Mouse (Mus musculus): ENCODE results near the gene Sdr39u1. TPM values are rescaled to one million over a fixed set of nuclear protein-coding genes. Genes with fewer than 3 reads are reported as not detected.

Sdr39u1 gene
- polyA plus RNA-seq, 1 experiment from 2014 or later = 89.2 TPM

DNA sequence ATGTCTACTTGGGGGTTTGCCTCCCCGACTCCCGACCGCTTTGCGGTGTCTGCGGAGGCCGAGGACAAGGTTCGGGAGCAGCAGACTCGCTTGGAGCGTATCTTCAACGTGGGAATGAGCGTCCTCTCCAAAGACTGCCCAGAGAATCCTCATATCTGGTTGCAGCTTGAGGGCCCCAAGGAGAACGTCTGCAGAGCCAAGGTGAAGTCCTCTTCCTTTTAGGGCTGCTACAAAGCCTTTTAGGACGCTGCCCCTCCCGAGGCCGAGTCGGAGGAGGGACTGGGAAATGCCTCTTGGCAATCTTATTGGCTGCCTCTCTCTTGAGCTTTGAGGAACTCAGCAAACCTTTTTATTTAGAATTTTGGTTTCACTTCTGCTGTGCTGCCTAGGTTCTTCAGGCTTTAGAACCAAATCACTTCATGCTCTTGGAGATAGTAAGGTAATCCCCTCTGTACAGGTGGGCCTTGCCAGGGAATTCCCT lies 14.3 kb downstream of the Sdr39u1 start:
- Histone ChIP-seq H3K27ac (ENCODE audit: low read length) (peak overlapping the region; percentile 97), H3K4me1 (ENCODE audit: control insufficient read depth, insufficient read depth, low read length) (peaks cover 32% of the 10 kb centered on the region), H3K9ac (ENCODE audit: low read depth, low read length) (peak overlapping the region; percentile 88), H3K4me2 (ENCODE audit: low read depth, low read length) (peak overlapping the region; percentile 77), H3K4me3 (ENCODE audit: low read length) (peak overlapping the region; percentile 85), H3K9me3 (ENCODE audit: control insufficient read depth, low read length) (no peaks in the 10 kb centered on the region), H3K36me3 (ENCODE audit: control insufficient read depth, insufficient read depth, low read length) (peaks cover 23% of the 10 kb centered on the region), H3K27me3 (replicated peaks; ENCODE audit: control insufficient read depth, insufficient read depth, low read length) (no peaks in the 10 kb centered on the region)
- WGBS = 5% methylated on average over 16 of the region's 16 CpGs
- ATAC-seq = no peak

DNA sequence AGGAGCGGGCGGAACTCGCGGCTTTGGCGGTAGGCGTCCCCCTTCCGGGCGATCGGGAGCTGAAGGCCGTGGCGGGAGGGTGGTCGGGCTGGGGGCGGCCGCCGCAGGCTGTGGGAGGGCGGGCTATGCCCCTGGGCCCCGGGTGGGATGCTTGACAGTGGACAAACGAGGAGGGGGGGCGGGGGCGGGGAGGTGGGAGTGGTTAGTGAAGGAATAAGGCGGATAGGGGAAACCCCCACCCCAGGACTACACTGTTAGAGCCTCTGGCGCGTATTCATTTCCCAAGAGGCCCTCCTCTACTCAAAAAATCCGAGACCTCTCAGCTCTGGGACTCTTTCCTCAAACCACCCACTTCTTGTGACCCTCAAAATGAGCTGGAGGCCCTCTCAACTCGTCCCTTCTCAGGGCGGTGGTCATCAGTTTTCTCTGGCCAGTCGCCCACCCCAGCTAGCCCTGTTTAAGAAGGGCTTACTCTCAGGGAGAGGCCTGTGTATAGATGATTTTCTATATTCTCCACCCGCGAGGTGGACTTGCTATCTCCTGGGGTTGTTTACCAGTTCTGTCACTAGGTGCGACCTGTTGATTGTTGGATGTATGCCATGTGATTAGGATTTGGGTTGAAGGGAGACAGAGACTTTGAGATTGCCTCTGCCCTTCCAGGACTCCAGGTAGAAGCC lies 14.8 kb downstream of the Sdr39u1 start:
- peaks cover 32% of the 10 kb centered on the region for H3K4me1 ChIP-seq (ENCODE audit: control insufficient read depth, insufficient read depth, low read length)
- 0% methylated on average over 20 of the region's 30 CpGs for WGBS
- ATAC-seq = peak; percentile 61
- H3K4me2 ChIP-seq (ENCODE audit: low read depth, low read length) = peak overlapping the region; percentile 77
- no peaks in the 10 kb centered on the region for H3K9me3 ChIP-seq (ENCODE audit: control insufficient read depth, low read length)
- peak overlapping the region; percentile 88 for H3K9ac ChIP-seq (ENCODE audit: low read depth, low read length)
- H3K4me3 ChIP-seq (ENCODE audit: low read length) = peak overlapping the region; percentile 85
- peak overlapping the region; percentile 97 for H3K27ac ChIP-seq (ENCODE audit: low read length)
- peaks cover 20% of the 10 kb centered on the region for H3K36me3 ChIP-seq (ENCODE audit: control insufficient read depth, insufficient read depth, low read length)
- H3K27me3 ChIP-seq (replicated peaks; ENCODE audit: control insufficient read depth, insufficient read depth, low read length) = no peaks in the 10 kb centered on the region

DNA sequence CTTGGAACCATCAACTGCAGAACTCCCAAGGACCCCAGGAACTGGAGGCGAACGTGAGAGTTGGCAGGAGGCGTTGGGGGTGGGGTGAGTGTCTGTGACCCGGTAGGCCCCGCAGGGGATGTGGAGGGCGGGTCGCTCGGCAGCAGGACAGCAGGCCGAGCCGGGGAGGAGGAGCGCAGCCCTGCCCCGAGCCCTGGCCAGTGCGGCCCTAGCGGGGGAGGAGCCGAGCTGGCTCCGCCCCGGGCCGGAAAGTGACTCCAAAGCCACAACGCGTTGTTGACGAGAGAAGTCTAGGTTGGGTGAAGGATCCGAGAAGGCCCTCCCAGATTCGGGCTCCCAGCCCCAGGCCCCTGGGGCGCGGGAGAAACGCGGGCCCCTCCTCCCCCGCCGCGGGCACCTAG lies 15.4 kb downstream of the Sdr39u1 start, which contains the start of gene Khnyn:
TSS of gene Khnyn (plus strand) at position 235 of the 401 bp plus-strand sequence.
- Histone ChIP-seq H3K9me3 (ENCODE audit: control insufficient read depth, low read length) (no peaks in the 10 kb centered on the region), H3K4me2 (ENCODE audit: low read depth, low read length) (peak within 1 kb of the TSS; percentile 77), H3K4me1 (ENCODE audit: control insufficient read depth, insufficient read depth, low read length) (peaks cover 32% of the 10 kb centered on the region), H3K27me3 (replicated peaks; ENCODE audit: control insufficient read depth, insufficient read depth, low read length) (no peaks in the 10 kb centered on the region), H3K4me3 (ENCODE audit: low read length) (peak within 1 kb of the TSS; percentile 85), H3K36me3 (ENCODE audit: control insufficient read depth, insufficient read depth, low read length) (peaks cover 18% of the 10 kb centered on the region), H3K27ac (ENCODE audit: low read length) (peak within 1 kb of the TSS; percentile 97), H3K9ac (ENCODE audit: low read depth, low read length) (peak within 1 kb of the TSS; percentile 88)
- peak; percentile 93 for ATAC-seq
- 0% methylated on average over 23 of the region's 30 CpGs for WGBS

DNA sequence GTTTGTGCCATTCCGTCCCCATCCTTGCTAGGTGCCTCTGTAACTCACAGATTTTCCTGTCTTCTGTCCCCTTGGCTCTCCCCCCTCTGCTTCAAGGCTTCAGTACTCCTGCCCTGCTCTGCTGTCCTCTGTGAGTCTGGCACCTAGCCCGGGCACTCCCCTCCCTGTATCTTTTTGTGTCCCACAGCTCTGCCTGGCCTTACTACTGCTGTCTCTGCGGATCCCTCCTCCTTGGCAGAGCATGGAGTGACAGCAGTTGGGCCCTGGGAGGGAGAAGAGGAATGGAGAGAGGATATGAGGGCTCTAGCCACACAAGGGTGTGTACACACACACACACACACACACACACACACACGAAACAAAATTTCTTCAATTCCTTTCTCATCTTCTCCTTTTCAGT lies 15.9 kb downstream of the Sdr39u1 start, which contains the start of gene Cbln3:
TSS of gene Cbln3 (minus strand) at position 227 of the 400 bp plus-strand sequence.
- Histone ChIP-seq H3K9me3 (ENCODE audit: control insufficient read depth, low read length) (no peaks in the 10 kb centered on the region), H3K9ac (ENCODE audit: low read depth, low read length) (peak within 1 kb of the TSS; percentile 88), H3K4me1 (ENCODE audit: control insufficient read depth, insufficient read depth, low read length) (peaks cover 32% of the 10 kb centered on the region), H3K27ac (ENCODE audit: low read length) (peak within 1 kb of the TSS; percentile 97), H3K36me3 (ENCODE audit: control insufficient read depth, insufficient read depth, low read length) (peaks cover 14% of the 10 kb centered on the region), H3K27me3 (replicated peaks; ENCODE audit: control insufficient read depth, insufficient read depth, low read length) (no peaks in the 10 kb centered on the region), H3K4me2 (ENCODE audit: low read depth, low read length) (peak within 1 kb of the TSS; percentile 77), H3K4me3 (ENCODE audit: low read length) (peak within 1 kb of the TSS; percentile 85)
- peak; percentile 10; the same call in 1 of the 2 replicates for ATAC-seq
- WGBS = 28% methylated on average over 4 of the region's 4 CpGs

DNA sequence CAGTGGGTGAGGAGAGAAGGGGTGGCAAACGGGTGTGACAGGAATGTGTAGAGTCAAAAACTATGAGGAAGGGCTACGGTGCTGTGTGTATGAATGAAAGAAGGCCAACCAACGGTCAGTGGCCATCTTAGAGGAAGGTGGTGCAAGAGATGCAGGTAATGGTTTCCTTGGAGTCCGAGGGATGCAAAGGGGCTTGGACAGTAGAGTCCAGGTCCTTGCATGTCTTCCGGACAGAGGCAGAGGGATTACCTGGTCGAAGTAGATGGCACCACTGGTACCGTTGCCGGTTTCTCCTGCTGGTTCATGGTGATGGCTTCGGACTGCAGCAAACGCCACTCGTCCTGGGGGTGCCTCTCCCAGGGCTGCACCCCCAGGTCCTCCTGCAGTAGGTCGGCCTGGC lies 16.4 kb downstream of the Sdr39u1 start:
- Histone ChIP-seq H3K27ac (ENCODE audit: low read length) (peak overlapping the region; percentile 97), H3K4me3 (ENCODE audit: low read length) (no peak overlapping the region), H3K4me2 (ENCODE audit: low read depth, low read length) (no peak overlapping the region), H3K9ac (ENCODE audit: low read depth, low read length) (no peak overlapping the region; the same call in 1 of the 2 replicates), H3K36me3 (ENCODE audit: control insufficient read depth, insufficient read depth, low read length) (peaks cover 11% of the 10 kb centered on the region), H3K9me3 (ENCODE audit: control insufficient read depth, low read length) (no peaks in the 10 kb centered on the region), H3K4me1 (ENCODE audit: control insufficient read depth, insufficient read depth, low read length) (peaks cover 32% of the 10 kb centered on the region), H3K27me3 (replicated peaks; ENCODE audit: control insufficient read depth, insufficient read depth, low read length) (no peaks in the 10 kb centered on the region)
- 90% methylated on average over 12 of the region's 12 CpGs for WGBS
- ATAC-seq = no peak

DNA sequence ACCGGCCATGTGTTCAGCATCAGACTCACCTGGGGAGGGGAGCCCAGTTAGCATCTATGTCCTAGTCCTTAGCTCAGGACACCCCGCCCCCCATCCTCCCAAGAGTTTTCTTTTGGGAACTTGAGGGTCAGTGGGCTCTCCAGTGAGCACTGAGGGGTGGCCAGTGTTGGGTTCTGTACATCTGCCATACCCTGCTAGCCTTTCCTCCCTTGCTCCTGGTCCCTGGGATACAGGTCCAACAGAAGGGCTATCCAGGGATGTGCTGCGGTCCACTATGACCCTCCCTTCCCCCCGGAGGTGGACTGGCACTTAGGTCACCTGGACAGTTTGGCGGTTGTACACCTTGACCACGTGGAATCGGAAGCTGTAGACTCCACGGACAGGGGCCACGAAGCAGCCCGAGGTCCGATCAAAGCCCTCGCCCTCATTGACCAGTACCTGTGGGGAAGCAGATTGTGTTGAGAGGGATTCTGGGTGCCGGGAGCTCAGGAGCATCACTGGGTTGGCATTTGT lies 16.9 kb downstream of the Sdr39u1 start:
- H3K27me3 ChIP-seq (replicated peaks; ENCODE audit: control insufficient read depth, insufficient read depth, low read length) = no peaks in the 10 kb centered on the region
- peaks cover 35% of the 10 kb centered on the region for H3K4me1 ChIP-seq (ENCODE audit: control insufficient read depth, insufficient read depth, low read length)
- WGBS = 92% methylated on average over 13 of the region's 13 CpGs
- ATAC-seq = no peak
- peaks cover 11% of the 10 kb centered on the region for H3K36me3 ChIP-seq (ENCODE audit: control insufficient read depth, insufficient read depth, low read length)
- no peak overlapping the region for H3K4me2 ChIP-seq (ENCODE audit: low read depth, low read length)
- H3K4me3 ChIP-seq (ENCODE audit: low read length) = no peak overlapping the region
- H3K27ac ChIP-seq (ENCODE audit: low read length) = 0 out of 2 replicates have a peak overlapping the region, but pooled peaks have one; percentile 80
- 0 out of 2 replicates have a peak overlapping the region, but pooled peaks have one; percentile 3 for H3K9ac ChIP-seq (ENCODE audit: low read depth, low read length)
- H3K9me3 ChIP-seq (ENCODE audit: control insufficient read depth, low read length) = no peaks in the 10 kb centered on the region

DNA sequence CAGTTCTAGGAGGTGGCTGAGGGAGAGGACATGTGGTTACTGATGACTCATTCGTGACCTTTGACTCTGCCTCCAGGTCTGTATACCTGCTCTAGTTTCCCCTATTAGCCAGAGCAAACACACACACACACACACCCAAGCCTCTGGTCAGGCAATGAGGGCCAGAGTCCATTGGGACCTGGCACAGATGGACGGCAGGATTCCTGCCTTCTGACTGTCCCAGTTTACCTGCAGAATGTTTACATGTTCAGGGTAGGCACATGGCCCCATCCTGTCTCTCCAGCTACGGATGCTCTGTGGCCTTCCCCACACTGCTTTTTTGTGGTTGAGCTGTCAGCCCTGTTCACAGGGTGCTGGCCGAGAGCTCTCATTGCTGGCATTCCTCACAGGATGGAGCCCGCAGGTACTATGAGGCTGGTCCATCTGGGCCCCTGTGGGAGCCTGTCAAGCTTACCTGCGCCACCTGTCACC lies 17.9 kb downstream of the Sdr39u1 start:
- Histone ChIP-seq H3K4me2 (ENCODE audit: low read depth, low read length) (no peak overlapping the region), H3K4me3 (ENCODE audit: low read length) (no peak overlapping the region), H3K4me1 (ENCODE audit: control insufficient read depth, insufficient read depth, low read length) (peaks cover 36% of the 10 kb centered on the region), H3K9me3 (ENCODE audit: control insufficient read depth, low read length) (no peaks in the 10 kb centered on the region), H3K27me3 (replicated peaks; ENCODE audit: control insufficient read depth, insufficient read depth, low read length) (no peaks in the 10 kb centered on the region), H3K27ac (ENCODE audit: low read length) (peak overlapping the region; percentile 80), H3K36me3 (ENCODE audit: control insufficient read depth, insufficient read depth, low read length) (peaks cover 3% of the 10 kb centered on the region), H3K9ac (ENCODE audit: low read depth, low read length) (peak overlapping the region; percentile 3; the same call in 1 of the 2 replicates)
- WGBS = 32% methylated on average over 6 of the region's 6 CpGs
- peak; percentile 73 for ATAC-seq

DNA sequence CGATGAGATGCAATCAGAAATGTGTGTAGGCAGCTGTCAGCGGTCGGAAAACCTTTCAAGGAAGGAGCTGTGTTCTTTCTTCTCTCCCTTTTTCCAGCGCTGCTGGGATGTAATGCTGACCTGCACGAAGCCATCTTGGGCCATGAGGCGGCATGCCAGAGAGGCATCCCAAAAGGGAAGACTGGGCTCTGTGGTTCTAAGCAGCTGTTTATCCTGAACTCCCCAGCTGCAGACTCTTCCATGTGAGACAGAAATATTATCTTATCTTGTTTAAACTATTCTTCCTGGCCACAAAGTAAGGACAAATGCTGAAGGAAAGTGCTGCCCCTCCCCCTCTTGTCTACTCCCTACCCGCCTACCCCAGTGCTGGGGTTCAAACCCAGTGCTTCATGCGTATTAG lies 19.1 kb downstream of the Sdr39u1 start:
- no peak overlapping the region for H3K4me3 ChIP-seq (ENCODE audit: low read length)
- ATAC-seq = no peak
- no peak overlapping the region for H3K9ac ChIP-seq (ENCODE audit: low read depth, low read length)
- H3K27me3 ChIP-seq (replicated peaks; ENCODE audit: control insufficient read depth, insufficient read depth, low read length) = no peaks in the 10 kb centered on the region
- H3K9me3 ChIP-seq (ENCODE audit: control insufficient read depth, low read length) = no peaks in the 10 kb centered on the region
- no peak overlapping the region for H3K27ac ChIP-seq (ENCODE audit: low read length)
- WGBS = 69% methylated on average over 8 of the region's 8 CpGs
- no peaks in the 10 kb centered on the region for H3K36me3 ChIP-seq (ENCODE audit: control insufficient read depth, insufficient read depth, low read length)
- peaks cover 25% of the 10 kb centered on the region for H3K4me1 ChIP-seq (ENCODE audit: control insufficient read depth, insufficient read depth, low read length)
- no peak overlapping the region for H3K4me2 ChIP-seq (ENCODE audit: low read depth, low read length)

DNA sequence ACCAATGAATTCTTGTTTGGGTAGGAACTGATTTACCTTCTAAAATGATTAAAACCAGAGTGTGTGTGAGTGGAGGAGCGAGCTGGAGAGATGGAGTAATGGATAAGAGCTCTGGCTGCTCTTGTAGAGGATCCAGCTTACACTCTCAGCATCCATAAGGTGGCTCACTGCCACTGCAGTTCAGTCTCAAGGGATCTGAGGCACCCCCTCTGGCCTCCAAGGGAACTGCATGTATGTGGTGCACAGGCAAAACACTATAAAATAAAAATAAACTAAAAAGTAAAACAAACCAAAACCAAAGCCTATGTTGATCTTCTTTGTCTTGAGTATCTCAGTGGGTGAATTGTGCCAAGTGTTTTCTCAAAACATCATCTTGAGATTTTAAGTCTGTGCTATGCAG lies 20.5 kb downstream of the Sdr39u1 start:
- WGBS = 42% methylated on average over 1 of the region's 1 CpGs
- Histone ChIP-seq H3K4me2 (ENCODE audit: low read depth, low read length) (no peak overlapping the region), H3K27ac (ENCODE audit: low read length) (no peak overlapping the region), H3K9me3 (ENCODE audit: control insufficient read depth, low read length) (no peaks in the 10 kb centered on the region), H3K27me3 (replicated peaks; ENCODE audit: control insufficient read depth, insufficient read depth, low read length) (no peaks in the 10 kb centered on the region), H3K4me1 (ENCODE audit: control insufficient read depth, insufficient read depth, low read length) (peaks cover 24% of the 10 kb centered on the region), H3K4me3 (ENCODE audit: low read length) (no peak overlapping the region), H3K9ac (ENCODE audit: low read depth, low read length) (no peak overlapping the region), H3K36me3 (ENCODE audit: control insufficient read depth, insufficient read depth, low read length) (no peaks in the 10 kb centered on the region)
- ATAC-seq = no peak

Measured in intestine, embryonic 16.5 days (tissue).